Mouse (Mus musculus) adrenal gland, adult (tissue): ENCODE results near the gene Il12rb2.

Experiments
- DNase-seq, 2 experiments: peaks; one replicate each; pipeline ENCODE4 v3.0.0; 2022 to 2023; ENCODE audit warnings: low spot score in 1 of 2; ENCODE audit not compliant: inconsistent age in 2 of 2

The Il12rb2 gene

DNA sequence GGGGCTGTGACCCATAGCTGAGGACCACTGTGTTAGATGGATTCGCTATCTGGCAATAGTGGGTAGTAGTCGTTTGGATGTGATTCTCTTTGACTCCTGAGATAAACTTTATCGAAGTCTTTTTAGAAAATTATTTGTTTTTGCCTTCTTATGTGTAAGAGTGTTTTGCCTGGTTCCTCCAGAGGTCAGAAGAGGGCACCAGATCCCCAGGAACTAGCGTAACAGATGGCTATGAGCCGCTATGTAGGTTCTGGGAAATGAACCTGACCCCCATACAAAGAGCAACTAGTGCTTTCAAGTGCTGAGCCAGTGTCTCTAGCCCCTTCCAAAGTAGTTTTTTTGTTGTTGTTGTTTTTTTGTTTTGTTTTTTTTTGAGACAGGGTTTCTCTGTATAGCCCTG, 79.9 kb downstream of the Il12rb2 start:
- no peak for DNase-seq

DNA sequence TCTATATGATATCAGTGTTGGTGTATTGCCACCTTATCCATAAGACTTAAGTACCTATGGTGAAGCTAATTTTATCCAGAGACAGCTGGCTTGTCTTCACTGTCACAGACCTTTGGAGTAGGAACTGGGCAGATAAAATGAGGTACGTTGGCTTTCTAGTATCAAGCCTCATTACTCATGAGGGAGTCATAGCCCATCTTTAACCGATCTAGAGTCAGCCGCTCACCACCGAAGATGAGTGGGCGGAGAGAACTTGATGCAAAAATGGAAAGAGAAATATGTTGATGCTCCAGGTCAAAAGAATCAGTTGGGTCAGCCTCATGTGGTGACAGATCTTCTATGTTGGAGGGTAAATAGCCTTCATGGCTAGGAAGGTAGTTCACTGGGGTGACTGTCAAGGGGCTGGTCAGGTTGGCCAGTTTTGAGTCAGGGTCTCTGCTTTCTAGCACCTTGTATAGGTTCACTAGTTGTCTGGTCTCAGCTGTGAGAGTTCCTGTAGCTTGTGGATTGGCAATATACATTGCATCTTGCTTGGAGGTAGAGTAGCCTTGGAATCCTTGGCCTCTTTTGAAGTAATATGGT, 83.9 kb downstream of the Il12rb2 start:
- DNase-seq = no peak

DNA sequence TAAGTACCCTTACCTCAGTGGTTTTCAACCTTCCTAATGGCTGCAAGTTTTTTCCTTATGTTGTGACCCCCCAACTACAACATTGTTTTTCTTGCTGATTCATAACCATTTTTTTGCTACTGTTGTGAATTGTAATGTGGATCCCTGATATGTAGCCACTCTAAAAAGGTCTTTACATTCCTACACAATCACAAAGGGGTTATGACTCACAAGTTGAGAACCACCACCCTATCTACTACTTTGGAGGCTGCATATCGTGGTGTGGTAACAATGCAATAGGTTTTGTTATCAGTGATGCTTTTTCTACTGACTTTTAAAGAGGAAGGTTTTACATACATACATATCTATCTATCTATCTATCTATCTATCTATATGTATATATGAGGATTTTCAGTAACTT, 93.1 kb downstream of the Il12rb2 start:
- no peak for DNase-seq

DNA sequence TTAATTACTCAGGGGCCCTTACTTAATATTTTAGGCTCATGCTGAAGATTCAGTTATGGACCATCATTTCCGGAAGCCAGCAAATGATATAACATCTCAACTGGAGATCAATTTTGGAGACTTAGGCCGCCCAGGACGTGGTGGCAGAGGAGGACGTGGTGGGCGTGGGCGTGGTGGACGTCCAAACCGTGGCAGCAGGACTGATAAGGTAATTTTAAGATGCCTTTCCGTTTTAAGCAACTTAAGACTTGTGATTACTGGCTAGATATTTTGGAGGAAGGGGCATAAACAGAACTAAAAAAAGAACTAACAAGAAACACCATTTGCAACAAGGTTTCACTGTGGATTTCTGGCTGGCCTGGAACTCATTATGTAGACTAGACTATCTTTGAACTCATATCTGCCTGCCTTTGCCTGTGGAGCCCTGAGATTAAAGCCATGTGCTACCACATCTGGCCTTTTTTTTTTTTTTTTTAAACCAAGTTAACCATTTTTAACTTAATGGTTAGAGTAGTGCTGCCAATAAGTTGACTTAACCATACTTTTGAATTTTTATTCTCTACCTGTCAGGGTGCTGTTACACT, 94.3 kb downstream of the Il12rb2 start:
- no peak for DNase-seq

DNA sequence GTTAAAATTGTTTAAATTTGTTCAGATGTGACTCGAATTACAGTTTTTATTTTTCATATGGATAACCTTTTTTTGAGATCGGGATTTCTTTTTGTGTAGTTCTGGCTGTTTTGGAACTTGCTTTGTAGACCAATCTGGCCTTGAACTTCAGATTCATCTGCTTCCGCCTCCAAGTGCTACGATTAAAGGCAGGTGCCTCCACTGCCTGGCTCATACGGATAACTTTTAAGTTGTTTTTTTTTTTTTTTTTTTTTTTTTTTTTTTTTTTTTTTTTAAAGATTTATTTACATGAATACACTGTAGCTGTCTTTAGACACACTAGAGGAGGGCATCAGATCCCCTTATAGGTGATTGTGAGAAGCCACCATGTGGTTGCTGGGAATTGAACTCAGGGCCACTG, 98.0 kb downstream of the Il12rb2 start:
- DNase-seq = peak in 1 of 2 experiments; percentile 35

DNA sequence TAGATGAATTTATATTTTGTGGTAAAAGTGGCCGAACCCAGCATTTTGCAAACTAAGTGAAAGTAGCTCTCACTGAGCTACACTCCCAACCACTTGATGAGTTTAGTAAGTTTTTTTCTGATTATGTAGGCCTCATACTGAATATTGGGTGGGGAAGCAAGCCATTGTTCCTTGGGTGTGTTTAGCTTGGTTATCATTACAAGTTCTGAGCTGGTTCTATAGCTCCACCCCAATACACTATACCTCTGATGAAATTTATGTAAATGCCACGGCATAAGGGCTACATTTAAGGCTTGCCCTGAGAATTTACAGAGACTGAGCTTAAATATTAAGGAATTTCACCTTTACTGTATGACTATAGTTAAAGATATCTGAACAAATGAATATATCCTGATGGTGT, 106.5 kb downstream of the Il12rb2 start:
- DNase-seq = no peak

DNA sequence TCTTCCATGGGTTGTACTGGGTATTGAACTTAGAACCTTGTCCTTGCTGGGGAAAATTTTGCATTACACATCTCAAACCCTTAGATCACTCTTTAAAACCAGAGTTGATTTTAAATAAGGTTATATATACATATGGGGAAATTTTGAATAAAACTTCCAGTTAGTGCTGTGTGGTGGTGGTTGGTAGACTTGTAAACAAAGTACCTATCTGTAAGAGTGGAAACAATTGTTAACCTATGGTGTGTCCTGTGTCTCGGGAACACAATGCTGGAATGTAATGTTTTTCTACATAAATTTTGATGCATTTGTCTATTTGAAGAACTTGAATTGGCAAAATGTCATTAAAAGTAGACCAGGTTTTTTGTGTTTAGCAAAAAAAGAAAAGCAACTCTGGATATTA, 107.0 kb downstream of the Il12rb2 start:
- DNase-seq = peak in 1 of 2 experiments; percentile 41

DNA sequence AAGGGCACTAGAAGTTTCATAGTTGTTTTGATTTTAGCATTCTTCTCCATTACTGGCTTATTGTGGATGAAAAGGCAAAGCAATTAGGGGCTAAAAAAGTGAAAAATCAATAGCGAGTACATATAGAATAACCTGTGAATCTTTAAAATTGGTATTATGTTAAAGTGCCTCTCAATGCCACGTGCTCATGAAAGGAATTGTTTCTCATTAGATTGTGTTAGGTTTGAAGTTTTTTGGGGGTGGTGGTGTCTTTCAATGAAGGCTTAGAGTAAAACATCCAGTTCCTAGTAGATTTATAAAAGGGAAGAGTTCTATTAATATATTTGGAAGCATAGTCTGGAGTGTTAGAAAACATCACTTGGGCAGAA, 107.8 kb downstream of the Il12rb2 start:
- DNase-seq = no peak

DNA sequence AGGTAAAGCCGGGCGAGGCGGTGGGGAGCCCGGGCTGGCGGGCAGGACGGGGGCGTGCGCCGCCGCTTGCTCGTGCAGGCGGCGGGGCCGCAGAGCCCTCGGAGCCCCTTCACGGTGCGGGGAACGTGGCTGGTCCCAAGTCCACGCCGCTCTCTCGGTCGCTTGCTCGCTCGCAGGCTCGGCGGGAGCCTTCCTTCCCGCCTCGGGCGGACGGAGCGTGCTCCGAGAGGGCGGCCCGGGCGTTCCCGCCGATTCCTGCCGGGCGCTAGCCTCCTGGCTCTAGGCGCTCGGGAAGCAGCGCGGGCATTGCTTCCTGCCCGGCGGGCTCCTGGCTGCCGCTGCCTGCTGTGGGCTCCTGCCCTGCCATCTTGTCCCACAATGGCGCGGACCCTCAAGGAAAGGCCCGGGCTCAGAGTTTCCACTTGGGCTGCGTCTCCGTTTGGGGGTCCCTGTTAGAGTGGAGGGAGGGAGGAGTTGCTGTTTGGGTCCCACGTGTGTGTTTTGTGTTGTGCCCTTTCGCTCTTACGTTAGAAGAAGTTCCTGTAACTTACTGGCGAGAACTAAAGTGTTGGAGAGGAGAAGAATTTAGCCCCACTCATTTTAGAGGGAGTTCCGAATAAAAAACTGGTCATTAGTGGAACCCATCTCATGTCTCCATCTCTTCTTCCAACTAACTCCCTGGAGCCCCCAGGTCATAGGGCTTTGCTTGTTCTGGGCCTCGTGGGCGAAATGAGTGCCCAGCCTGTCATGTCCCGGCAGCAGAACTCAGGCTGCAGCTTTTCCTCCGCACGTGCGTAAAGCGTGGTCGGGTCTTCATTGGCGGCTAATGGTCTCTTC, 108.4 kb downstream of the Il12rb2 start:
- DNase-seq = peak; percentile 56 to 82

DNA sequence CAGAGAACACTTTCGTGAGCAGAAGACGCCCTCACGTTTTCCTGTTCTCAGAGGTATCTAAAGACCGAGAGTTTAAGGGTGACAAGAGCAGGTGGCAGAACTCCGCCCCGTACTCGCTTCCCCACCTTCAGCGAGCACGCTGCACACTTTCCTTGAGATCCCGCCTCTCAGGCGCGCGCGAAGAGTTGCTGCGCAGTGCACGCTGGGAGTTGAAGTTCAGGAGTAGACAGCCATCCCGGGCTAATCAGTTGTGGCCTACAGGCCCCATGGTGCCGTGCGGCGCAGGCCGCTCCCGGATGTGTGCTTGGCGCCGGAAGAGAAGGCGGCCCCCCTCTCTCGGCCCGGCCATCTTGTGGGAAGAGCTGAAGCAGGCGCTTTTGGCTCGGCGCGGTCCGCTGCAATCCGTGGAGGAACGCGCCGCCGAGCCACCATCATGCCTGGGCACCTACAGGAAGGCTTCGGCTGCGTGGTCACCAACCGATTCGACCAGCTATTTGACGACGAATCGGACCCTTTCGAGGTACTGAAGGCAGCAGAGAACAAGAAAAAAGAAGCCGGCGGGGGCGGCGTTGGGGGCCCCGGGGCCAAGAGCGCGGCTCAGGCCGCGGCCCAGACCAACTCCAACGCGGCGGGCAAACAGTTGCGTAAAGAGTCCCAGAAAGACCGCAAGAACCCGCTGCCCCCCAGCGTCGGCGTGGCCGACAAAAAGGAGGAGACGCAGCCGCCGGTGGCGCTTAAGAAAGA, 109.2 kb downstream of the Il12rb2 start:
- DNase-seq = peak; percentile 97 to 99

DNA sequence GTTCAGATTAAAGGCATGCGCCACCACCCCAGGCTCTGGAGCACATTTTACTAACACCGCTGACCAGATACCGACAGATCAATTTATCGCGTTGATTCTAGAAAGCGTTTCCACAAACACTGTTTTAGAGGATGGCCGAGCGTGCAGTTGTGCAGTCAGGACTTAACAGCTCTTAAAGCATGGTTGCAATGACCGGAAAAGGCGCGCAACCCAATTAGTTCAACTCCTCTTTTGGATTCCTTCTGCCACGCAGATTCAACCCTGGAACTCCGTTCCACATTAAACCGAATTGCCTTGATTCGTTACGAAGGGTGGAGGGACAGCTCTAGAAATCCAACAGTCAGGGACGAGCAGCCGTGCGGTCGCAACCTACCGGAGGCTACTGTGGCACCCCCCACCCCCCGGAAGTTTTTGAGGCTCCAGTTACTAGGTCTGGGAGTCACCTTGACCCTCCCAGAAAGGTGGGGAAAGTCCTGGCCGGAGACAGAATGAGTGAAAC, 109.8 kb downstream of the Il12rb2 start:
- DNase-seq = no peak

DNA sequence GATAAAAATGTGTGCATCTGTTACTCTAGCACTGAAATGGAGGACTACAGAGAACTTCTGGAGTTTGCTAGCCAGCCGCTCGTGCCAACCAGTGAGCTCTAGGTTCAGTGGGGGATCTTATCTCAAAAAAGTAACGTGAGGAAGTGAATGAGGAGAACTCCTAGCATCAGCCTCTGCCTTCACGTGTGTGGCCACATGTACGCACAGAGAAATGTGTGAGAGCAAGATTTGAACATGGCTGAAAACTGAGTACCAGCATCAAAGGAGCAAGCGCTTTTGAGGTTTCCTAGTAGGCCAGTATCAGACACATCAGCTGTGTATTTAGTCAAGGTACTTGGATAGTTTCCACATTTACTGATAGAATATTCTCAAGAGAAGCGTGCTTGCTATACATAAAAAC, 111.1 kb downstream of the Il12rb2 start:
- no peak for DNase-seq

DNA sequence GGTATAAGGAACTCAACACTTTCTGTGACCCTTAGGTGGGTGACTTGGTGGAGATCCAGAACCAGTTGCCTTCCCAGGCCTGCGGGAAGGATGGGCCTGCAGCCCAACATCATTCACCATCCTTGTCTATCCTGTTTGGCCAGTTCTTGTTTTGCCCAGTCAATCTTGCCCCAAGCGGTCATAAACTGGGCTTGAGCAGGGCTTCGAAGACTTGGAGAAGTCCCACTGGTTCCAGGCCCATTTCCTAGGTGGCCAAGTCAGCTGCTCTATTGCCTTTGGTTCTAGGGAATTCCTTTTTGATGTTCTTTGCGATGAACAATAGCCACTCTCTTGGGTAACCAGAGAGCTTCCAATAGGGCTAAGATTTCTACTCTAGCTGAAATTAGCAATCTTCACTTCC, 124.9 kb downstream of the Il12rb2 start:
- no peak for DNase-seq

DNA sequence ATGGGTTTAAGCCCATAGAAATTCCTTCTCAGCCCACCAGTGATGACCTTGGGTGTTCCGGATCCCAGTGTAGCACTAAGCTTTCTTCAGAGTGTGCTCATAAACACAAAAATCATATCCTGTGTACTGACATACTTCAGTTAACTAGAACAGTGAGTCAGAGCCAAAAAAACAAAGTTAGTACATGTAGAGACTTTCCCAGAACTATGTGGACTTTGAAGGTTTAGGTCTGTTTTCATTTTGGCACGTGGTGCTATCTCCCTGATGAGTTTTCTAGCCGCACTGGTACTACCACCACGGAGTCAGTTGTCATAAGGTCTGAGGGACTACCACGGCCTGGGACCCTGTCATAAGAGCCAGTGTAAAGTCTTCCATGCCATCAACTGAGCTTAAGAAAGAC, 131.5 kb downstream of the Il12rb2 start:
- DNase-seq = no peak

DNA sequence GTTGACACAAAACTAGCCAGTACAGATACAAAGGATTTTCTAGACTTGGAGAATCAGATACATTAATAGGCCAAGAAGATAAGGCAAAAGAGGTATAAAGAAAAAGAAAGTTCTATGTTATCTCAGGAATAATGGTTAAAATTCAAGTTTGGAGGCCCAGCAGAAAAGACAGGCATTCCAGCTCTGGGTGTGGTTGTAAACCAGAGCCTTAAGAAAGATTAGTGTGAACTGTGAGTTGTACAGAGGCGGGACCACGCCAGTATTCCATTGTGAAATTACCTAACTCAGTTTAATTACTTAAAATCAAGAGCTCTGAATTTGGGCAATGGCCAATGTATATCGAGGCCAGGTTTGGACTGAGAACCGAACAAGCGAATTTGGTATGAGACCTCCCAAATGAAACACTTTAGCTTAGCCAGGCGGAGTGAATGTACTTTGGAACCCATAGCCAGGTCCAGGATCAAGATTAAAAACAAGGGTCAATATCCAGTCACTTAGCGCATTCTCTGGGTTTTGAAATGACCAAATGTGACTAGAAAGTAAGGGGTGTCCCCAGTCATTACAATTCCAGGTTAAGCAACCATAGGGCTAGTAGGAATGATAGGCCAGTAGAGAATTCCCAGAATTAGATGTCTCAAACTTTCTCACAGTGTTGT, 132.1 kb downstream of the Il12rb2 start:
- no peak for DNase-seq
